ENCODE assay signal across 8 mouse cellular contexts in the genomic region with DNA sequence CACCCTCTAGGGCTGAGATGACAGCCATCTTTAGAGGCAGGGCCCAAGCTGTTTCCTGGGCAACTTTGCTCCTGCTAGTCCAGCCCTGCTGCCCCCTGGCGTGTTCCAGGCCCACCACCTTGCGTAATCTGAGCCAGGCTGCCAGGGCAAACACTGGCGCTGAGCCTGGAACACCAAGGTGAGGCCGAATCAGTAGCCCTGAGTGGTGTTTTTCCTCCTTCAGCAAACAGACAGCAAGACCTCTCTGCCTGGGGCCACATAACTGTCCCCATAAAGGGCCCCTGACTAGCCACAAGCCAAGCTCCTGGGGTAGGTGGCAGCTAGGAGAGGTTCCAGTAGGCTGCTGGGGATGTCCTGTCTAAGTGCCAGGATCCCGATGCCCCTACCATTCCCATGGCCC. TPM values are rescaled to one million over a fixed set of nuclear protein-coding genes. Genes with fewer than 3 reads are reported as not detected.
DNase-seq lines count a peak whose midpoint lies in the region; ATAC-seq and TF ChIP-seq lines count a peak whose summit lies in the region.

No protein-coding gene starts in this region.

- no peak for TF ChIP-seq CTCF in Patski (IDR thresholded peaks at IDR 0.05)
- no peak for TF ChIP-seq CTCF in embryonic fibroblast, embryonic 13.5 days (IDR thresholded peaks at IDR 0.05; ENCODE audit: borderline replicate concordance, insufficient read depth, low read length)
- TF ChIP-seq CTCF in lung, embryonic 14.5 days (IDR thresholded peaks at IDR 0.05; ENCODE audit: low read depth) = peak; percentile 41; the same call in 1 of the 2 replicates

- H3K9ac ChIP-seq in lung, embryonic 14.5 days = 0 out of 2 replicates have a peak overlapping the region, but pooled peaks have one; percentile 94

- peak; percentile 84 to 93 for DNase-seq in adrenal gland, adult (ENCODE audit: inconsistent age in 2 of 2, low spot score in 1 of 2)
- no peak for DNase-seq in adrenal gland, postnatal 4 days (ENCODE audit: low spot score in 2 of 2)
- peak; percentile 46 for DNase-seq in Patski (ENCODE audit: low read depth, low spot score)
- peak; percentile 83 for DNase-seq in kidney, adult 18-20 months
- DNase-seq in lung, embryonic 14.5 days = peak; percentile 59
- DNase-seq in thymus, adult 18-20 months = no peak
- no peak for DNase-seq in retina, embryonic 14.5 days (ENCODE audit: low spot score)

- CTCF ChIA-PET in Patski (lab: Charles Lee) = interaction anchor here (0.8 to 2.7 kb wide), 3 partner anchors 10 to 21 kb away, joined by 3 to 11 read pairs (median 3); no protein-coding TSS in a partner anchor

- H3K27ac ChIP-seq in embryonic fibroblast, embryonic 13.5 days (ENCODE audit: insufficient read depth, low read length) = peak overlapping the region; percentile 92
- no peak overlapping the region for H3K27ac ChIP-seq in lung, embryonic 14.5 days (ENCODE audit: low read depth)

- peak overlapping the region; percentile 96 for H3K4me3 ChIP-seq in embryonic fibroblast, embryonic 13.5 days (ENCODE audit: insufficient read depth, low read length)
- no peak overlapping the region; the same call in 1 of the 2 replicates for H3K4me3 ChIP-seq in lung, embryonic 14.5 days (ENCODE audit: low read depth, low read length)

- H3K4me2 ChIP-seq in lung, embryonic 14.5 days = peak overlapping the region; percentile 80

- H3K36me3 ChIP-seq in lung, embryonic 14.5 days (ENCODE audit: insufficient read depth) = peaks cover 29% of the 10 kb centered on the region

- no peaks in the 10 kb centered on the region for H3K27me3 ChIP-seq in Patski
- no peaks in the 10 kb centered on the region for H3K27me3 ChIP-seq in lung, embryonic 14.5 days (ENCODE audit: insufficient read depth, low read length)

- TF ChIP-seq POLR2A in embryonic fibroblast, embryonic 13.5 days (IDR thresholded peaks at IDR 0.05; ENCODE audit: low read depth, low read length) = no peak

- peak; percentile 44 for ATAC-seq in Patski
- ATAC-seq in lung, embryonic 14.5 days (ENCODE audit: insufficient read depth) = no peak

- peaks cover 10% of the 10 kb centered on the region for H3K4me1 ChIP-seq in embryonic fibroblast, embryonic 13.5 days (ENCODE audit: control insufficient read depth, insufficient read depth, low read length)
- H3K4me1 ChIP-seq in lung, embryonic 14.5 days (ENCODE audit: insufficient read depth) = peaks cover 25% of the 10 kb centered on the region

- POLR2A ChIA-PET in Patski (lab: Charles Lee) = no interaction called here

- H3K9me3 ChIP-seq in lung, embryonic 14.5 days (ENCODE audit: low read depth, low read length) = no peaks in the 10 kb centered on the region

- WGBS in lung, embryonic 14.5 days = 51% methylated on average over 5 of the region's 5 CpGs

- in situ Hi-C loops in Patski (cut with MboI; ENCODE audit: low pct_unique_long_range_greater_than_20kb) = no loop called here

RNA-seq across cellular contexts. Expression of a gene that starts 5.1 kb away (rescaled TPM):
- 100 to 1,000 TPM; 137 to 140 TPM for total RNA-seq in adrenal gland, postnatal 4 days (2021)
- 120 TPM for polyA plus RNA-seq in Patski (2021)
- polyA plus RNA-seq in embryonic fibroblast, embryonic 13.5 days (2011; ENCODE audit: insufficient read length, low read depth, missing spikeins) = 71.5 and 83.7 TPM in 2 replicates
- 18.0 and 19.4 TPM in 2 replicates for polyA plus RNA-seq in lung, embryonic 14.5 days (2014; fragmentation: Nextera tagmentation; extraction: Ambion mirVana)

RNA-seq across cellular contexts. Expression of a gene that starts 12.4 kb away (rescaled TPM):
- 10 to 100 TPM; 19.3 to 21.1 TPM for total RNA-seq in adrenal gland, postnatal 4 days (2021)
- 5.6 TPM for polyA plus RNA-seq in Patski (2021)
- polyA plus RNA-seq in embryonic fibroblast, embryonic 13.5 days (2011; ENCODE audit: insufficient read length, low read depth, missing spikeins) = 7.5 and 7.9 TPM in 2 replicates
- 10.1 and 12.0 TPM in 2 replicates for polyA plus RNA-seq in lung, embryonic 14.5 days (2014; fragmentation: Nextera tagmentation; extraction: Ambion mirVana)

RNA-seq across cellular contexts. Expression of a gene that starts 28.9 kb away (rescaled TPM):
- 100 to 1,000 TPM; 106 to 111 TPM for total RNA-seq in adrenal gland, postnatal 4 days (2021)
- 129 TPM for polyA plus RNA-seq in Patski (2021)
- 47.6 and 55.1 TPM in 2 replicates for polyA plus RNA-seq in embryonic fibroblast, embryonic 13.5 days (2011; ENCODE audit: insufficient read length, low read depth, missing spikeins)
- polyA plus RNA-seq in lung, embryonic 14.5 days (2014; fragmentation: Nextera tagmentation; extraction: Ambion mirVana) = 20.1 and 23.9 TPM in 2 replicates

RNA-seq across cellular contexts. Expression of a gene that starts 57.2 kb away (rescaled TPM):
- 10 to 100 TPM; 41.8 to 42.4 TPM for total RNA-seq in adrenal gland, postnatal 4 days (2021)
- polyA plus RNA-seq in Patski (2021) = 78.7 TPM
- 12.2 and 15.4 TPM in 2 replicates for polyA plus RNA-seq in embryonic fibroblast, embryonic 13.5 days (2011; ENCODE audit: insufficient read length, low read depth, missing spikeins)
- polyA plus RNA-seq in lung, embryonic 14.5 days (2014; fragmentation: Nextera tagmentation; extraction: Ambion mirVana) = 17.2 and 17.9 TPM in 2 replicates

RNA-seq across cellular contexts. Expression of a gene that starts 59.3 kb away (rescaled TPM):
- total RNA-seq in adrenal gland, postnatal 4 days (2021) = 10 to 100 TPM; 43.6 to 53.5 TPM
- polyA plus RNA-seq in Patski (2021) = 71.3 TPM
- polyA plus RNA-seq in embryonic fibroblast, embryonic 13.5 days (2011; ENCODE audit: insufficient read length, low read depth, missing spikeins) = 34.4 and 46.6 TPM in 2 replicates
- 34.3 and 35.3 TPM in 2 replicates for polyA plus RNA-seq in lung, embryonic 14.5 days (2014; fragmentation: Nextera tagmentation; extraction: Ambion mirVana)

Comparison
In these comparisons a context has a peak if more than half of its experiments do, and no peak if none do; other contexts are left out.
1. DNase-seq: peak in adrenal gland, adult (2 of 2), Patski (single experiment), kidney, adult 18-20 months (single experiment) and lung, embryonic 14.5 days (single experiment); none in adrenal gland, postnatal 4 days (0 of 2), thymus, adult 18-20 months (0 of 2) and retina, embryonic 14.5 days (single experiment).